Mouse (Mus musculus) brain, embryonic 14.5 days (tissue): ENCODE results near the gene 1700092M07Rik.

Source experiments
- CTCF ChIP-seq: fragments of 200-500 bp; IDR thresholded peaks from 2 replicates; pipeline ENCODE4 v1.5.1; 2012; ENCODE audit warnings: inconsistent platforms, mild to moderate bottlenecking, moderate library complexity, borderline replicate concordance; ENCODE audit not compliant: insufficient read depth, insufficient read length; ENCODE audit errors: extremely low read depth
- POLR2A ChIP-seq: fragments of 200-500 bp; IDR thresholded peaks from 2 replicates; pipeline ENCODE4 v1.6.1; 2012; ENCODE audit warnings: mild to moderate bottlenecking, inconsistent platforms, borderline replicate concordance; ENCODE audit not compliant: poor library complexity, insufficient read depth, insufficient read length, severe bottlenecking; ENCODE audit errors: extremely low read depth

- TF ChIP-seq CTCF (no peak), POLR2A (no peak)
Measured at GRCm38 (mm10) chr19:8738911-8739310, 1.6 kb upstream of the 1700092M07Rik start.
